Mouse (Mus musculus) forebrain, embryonic 10.5 days (tissue): Measurements from ENCODE around the gene Slc29a3. TPM values are rescaled to one million over a fixed set of nuclear protein-coding genes. Genes with fewer than 3 reads are reported as not detected.
"Not testable (repeated sequence)": the region's sequence is repeated elsewhere in the genome, so short reads cannot be mapped to it uniquely, and the experiment has no call there.

Experiments
- DNase-seq: peaks from one replicate; pipeline ENCODE4 v3.0.0-alpha.2; 2017; ENCODE audit warnings: low spot score; ENCODE audit errors: extremely low spot score
- H3K27ac ChIP-seq: fragments of 300-500 bp; sonication (generic); 2 replicates; pipeline ENCODE4 v1.5.1; 2016; ENCODE audit warnings: mild to moderate bottlenecking
- H3K27me3 ChIP-seq: fragments of 300-500 bp; sonication (generic); 2 replicates; pipeline ENCODE4 v1.6.1; 2016; ENCODE audit warnings: mild to moderate bottlenecking; ENCODE audit not compliant: poor library complexity, severe bottlenecking
- H3K36me3 ChIP-seq: fragments of 300-500 bp; sonication (generic); replicated peaks from 2 replicates; pipeline ENCODE4 v1.6.1; 2016; ENCODE audit warnings: mild to moderate bottlenecking, moderate library complexity
- H3K4me1 ChIP-seq: fragments of 300-500 bp; sonication (generic); 2 replicates; pipeline ENCODE4 v1.6.1; 2016
- H3K4me3 ChIP-seq: fragments of 300-500 bp; sonication (generic); 2 replicates; pipeline ENCODE4 v1.5.1; 2016; ENCODE audit warnings: mild to moderate bottlenecking, moderate library complexity
- H3K9me3 ChIP-seq: fragments of 300-500 bp; sonication (generic); 2 replicates; pipeline ENCODE4 v1.6.1; 2016; ENCODE audit warnings: mild to moderate bottlenecking, moderate library complexity
- WGBS: fragments of 180-500 bp; shearing (Covaris S2); methylation state at CpG from one replicate; pipeline ENCODE4 v1.1.7; 2016; 5-methylcytosine and 5-hydroxymethylcytosine counted together
- polyA plus RNA-seq: library from polyadenylated mRNA; unstranded; fragments of >200 nt; fragmentation: Nextera tagmentation; extraction: Ambion mirVana; gene quantifications from 2 replicates; pipeline ENCODE4 v1.2.1, GENCODE M21; 2016

Gene Slc29a3
- polyA plus RNA-seq, 1 experiment from 2014 or later, result 6.3 TPM

- H3K27me3 ChIP-seq, result peaks cover 10% of the 10 kb centered on the region; the same call in 1 of the 2 replicates
- DNase-seq, result no peak
- H3K4me1 ChIP-seq, result peaks cover 20% of the 10 kb centered on the region
- H3K27ac ChIP-seq, result no peak overlapping the region
- H3K4me3 ChIP-seq, result no peak overlapping the region
- no peaks in the 10 kb centered on the region for H3K36me3 ChIP-seq
- H3K9me3 ChIP-seq, result no peaks in the 10 kb centered on the region
These were observed 3.6 kb upstream of the Slc29a3 start for GRCm38 (mm10) chr10:60756146-60756545.

- Histone ChIP-seq H3K36me3 (no peaks in the 10 kb centered on the region), H3K27me3 (peaks cover 17% of the 10 kb centered on the region; the same call in 1 of the 2 replicates), H3K9me3 (no peaks in the 10 kb centered on the region), H3K4me3 (no peak overlapping the region), H3K4me1 (peaks cover 20% of the 10 kb centered on the region), H3K27ac (no peak overlapping the region)
- WGBS, result 84% methylated on average over 8 of the region's 8 CpGs
- DNase-seq, result no peak
These were observed 1.3 kb upstream of the Slc29a3 start for GRCm38 (mm10) chr10:60753941-60754340.

- Histone ChIP-seq H3K36me3 (no peaks in the 10 kb centered on the region), H3K9me3 (no peaks in the 10 kb centered on the region), H3K27me3 (peaks cover 14% of the 10 kb centered on the region; the same call in 1 of the 2 replicates), H3K27ac (peak overlapping the region; percentile 90), H3K4me1 (peaks cover 20% of the 10 kb centered on the region), H3K4me3 (peak overlapping the region; percentile 68)
- 77% methylated on average over 9 of the region's 9 CpGs for WGBS
- no peak for DNase-seq
These were observed 667 bp upstream of the Slc29a3 start for GRCm38 (mm10) chr10:60753261-60753660.

- H3K27ac ChIP-seq, result no peak overlapping the region
- H3K9me3 ChIP-seq, result no peaks in the 10 kb centered on the region
- 90% methylated on average over 6 of the region's 6 CpGs for WGBS
- DNase-seq, result no peak
- H3K27me3 ChIP-seq, result peaks cover 11% of the 10 kb centered on the region; the same call in 1 of the 2 replicates
- H3K4me1 ChIP-seq, result peaks cover 13% of the 10 kb centered on the region
- no peaks in the 10 kb centered on the region for H3K36me3 ChIP-seq
- H3K4me3 ChIP-seq, result no peak overlapping the region
These were observed 4.9 kb downstream of the Slc29a3 start for GRCm38 (mm10) chr10:60747667-60748212.

- peaks cover 10% of the 10 kb centered on the region; the same call in 1 of the 2 replicates for H3K27me3 ChIP-seq
- WGBS, result 80% methylated on average over 2 of the region's 2 CpGs
- H3K4me1 ChIP-seq, result peaks cover 3% of the 10 kb centered on the region
- no peak overlapping the region for H3K27ac ChIP-seq
- no peaks in the 10 kb centered on the region for H3K9me3 ChIP-seq
- H3K36me3 ChIP-seq, result no peaks in the 10 kb centered on the region
- no peak for DNase-seq
- H3K4me3 ChIP-seq, result no peak overlapping the region
These were observed 6.1 kb downstream of the Slc29a3 start for GRCm38 (mm10) chr10:60746512-60746911.

GRCm38 (mm10) chr10:60744543-60745290 is 7.9 kb downstream of the Slc29a3 start:
- no peak overlapping the region for H3K4me3 ChIP-seq
- no peaks in the 10 kb centered on the region for H3K27me3 ChIP-seq
- WGBS, result 93% methylated on average over 14 of the region's 14 CpGs
- H3K36me3 ChIP-seq, result no peaks in the 10 kb centered on the region
- no peak overlapping the region for H3K27ac ChIP-seq
- no peaks in the 10 kb centered on the region for H3K9me3 ChIP-seq
- no peak for DNase-seq
- H3K4me1 ChIP-seq, result peaks cover 4% of the 10 kb centered on the region; the same call in 1 of the 2 replicates

- H3K4me1 ChIP-seq, result peaks cover 4% of the 10 kb centered on the region; the same call in 1 of the 2 replicates
- no peak overlapping the region for H3K4me3 ChIP-seq
- no peak overlapping the region for H3K27ac ChIP-seq
- H3K9me3 ChIP-seq, result no peaks in the 10 kb centered on the region
- no peaks in the 10 kb centered on the region for H3K36me3 ChIP-seq
- H3K27me3 ChIP-seq, result no peaks in the 10 kb centered on the region
- WGBS, result 68% methylated on average over 9 of the region's 9 CpGs
- DNase-seq, result no peak
These were observed 8.9 kb downstream of the Slc29a3 start for GRCm38 (mm10) chr10:60743681-60744080.

- H3K9me3 ChIP-seq, result no peaks in the 10 kb centered on the region
- H3K27ac ChIP-seq, result no peak overlapping the region
- no peak overlapping the region for H3K4me3 ChIP-seq
- H3K4me1 ChIP-seq, result peaks cover 4% of the 10 kb centered on the region; the same call in 1 of the 2 replicates
- 80% methylated on average over 6 of the region's 6 CpGs for WGBS
- no peaks in the 10 kb centered on the region for H3K36me3 ChIP-seq
- no peaks in the 10 kb centered on the region for H3K27me3 ChIP-seq
- no peak for DNase-seq
These were observed 9.7 kb downstream of the Slc29a3 start for GRCm38 (mm10) chr10:60742942-60743341.

GRCm38 (mm10) chr10:60742296-60742695 is 10.3 kb downstream of the Slc29a3 start:
- 81% methylated on average over 1 of the region's 1 CpGs for WGBS
- not testable (repeated sequence) for H3K27ac ChIP-seq, H3K9me3 ChIP-seq, H3K4me1 ChIP-seq, DNase-seq, H3K36me3 ChIP-seq, H3K4me3 ChIP-seq, H3K27me3 ChIP-seq

- H3K27me3 ChIP-seq, result no peaks in the 10 kb centered on the region
- 85% methylated on average over 7 of the region's 7 CpGs for WGBS
- H3K36me3 ChIP-seq, result no peaks in the 10 kb centered on the region
- peaks cover 4% of the 10 kb centered on the region; the same call in 1 of the 2 replicates for H3K4me1 ChIP-seq
- no peak for DNase-seq
- H3K27ac ChIP-seq, result no peak overlapping the region
- H3K9me3 ChIP-seq, result no peaks in the 10 kb centered on the region
- no peak overlapping the region for H3K4me3 ChIP-seq
These were observed 11.2 kb downstream of the Slc29a3 start for GRCm38 (mm10) chr10:60741435-60741834.

- 93% methylated on average over 4 of the region's 4 CpGs for WGBS
- Histone ChIP-seq H3K4me3 (no peak overlapping the region), H3K9me3 (no peaks in the 10 kb centered on the region), H3K36me3 (no peaks in the 10 kb centered on the region), H3K4me1 (peaks cover 4% of the 10 kb centered on the region; the same call in 1 of the 2 replicates), H3K27me3 (no peaks in the 10 kb centered on the region), H3K27ac (no peak overlapping the region)
- DNase-seq, result no peak
These were observed 12.8 kb downstream of the Slc29a3 start for GRCm38 (mm10) chr10:60739619-60740363.

- Histone ChIP-seq H3K27ac (no peak overlapping the region), H3K9me3 (no peaks in the 10 kb centered on the region), H3K36me3 (no peaks in the 10 kb centered on the region), H3K4me1 (peaks cover 4% of the 10 kb centered on the region; the same call in 1 of the 2 replicates), H3K27me3 (peaks cover 15% of the 10 kb centered on the region), H3K4me3 (no peak overlapping the region)
- WGBS, result 86% methylated on average over 8 of the region's 9 CpGs
- no peak for DNase-seq
These were observed 14.5 kb downstream of the Slc29a3 start for GRCm38 (mm10) chr10:60737886-60738640.
